ENCODE assay signal across 8 mouse cellular contexts in genomic region chr11:62280675-62281600, GRCm38 (mm10). TPM values are rescaled to one million over a fixed set of nuclear protein-coding genes. Genes with fewer than 3 reads are reported as not detected.
DNase-seq lines count a peak whose midpoint lies in the region; ATAC-seq and TF ChIP-seq lines count a peak whose summit lies in the region.

TSS of gene Zswim7 (minus strand) at chr11:62281375.
TSS of gene Ttc19 (plus strand) at chr11:62281473.

- H3K27me3 ChIP-seq in kidney, embryonic 14.5 days (ENCODE audit: control insufficient read depth, insufficient read depth, low read length) = no peaks in the 10 kb centered on the region
- no peaks in the 10 kb centered on the region for H3K27me3 ChIP-seq in limb, embryonic 15.5 days

- no peak for TF ChIP-seq CTCF in bone marrow macrophage, adult 2 months (IDR thresholded peaks at IDR 0.05; ENCODE audit: low read depth, low read length)
- TF ChIP-seq CTCF in embryonic fibroblast, embryonic 13.5 days (IDR thresholded peaks at IDR 0.05; ENCODE audit: borderline replicate concordance, insufficient read depth, low read length) = no peak

- peak; percentile 96 for DNase-seq in A20 (ENCODE audit: low read depth, low spot score)
- peak; percentile 91 to 92 for DNase-seq in heart, adult 9 months (ENCODE audit: low spot score in 2 of 2)
- peak; percentile 58 to 83 for DNase-seq in monocyte, adult 2 months (ENCODE audit: low read depth in 1 of 2, low spot score in 2 of 2)
- peak; percentile 86 to 88 for DNase-seq in spleen, postnatal 36 days (ENCODE audit: low spot score in 2 of 2)

- 3% methylated on average over 66 of the region's 68 CpGs for WGBS in kidney, embryonic 14.5 days
- under 1% methylated on average over 66 of the region's 68 CpGs for WGBS in limb, embryonic 15.5 days

- peak within 1 kb of the TSS; percentile 85 for H3K9ac ChIP-seq in kidney, embryonic 14.5 days (ENCODE audit: low read depth, low read length)
- H3K9ac ChIP-seq in limb, embryonic 15.5 days = peak within 1 kb of the TSS; percentile 82

- ATAC-seq in kidney, embryonic 14.5 days (ENCODE audit: low FRiP score, low TSS enrichment) = peak; percentile 97
- peak; percentile 96 for ATAC-seq in limb, embryonic 15.5 days (ENCODE audit: insufficient number of reproducible peaks, low FRiP score, low TSS enrichment, low read depth)

- peak within 1 kb of the TSS; percentile 91 for H3K4me3 ChIP-seq in bone marrow macrophage, adult 2 months (ENCODE audit: insufficient read depth, low read length)
- peak within 1 kb of the TSS; percentile 87 for H3K4me3 ChIP-seq in embryonic fibroblast, embryonic 13.5 days (ENCODE audit: insufficient read depth, low read length)
- peak within 1 kb of the TSS; percentile 80 for H3K4me3 ChIP-seq in kidney, embryonic 14.5 days (ENCODE audit: low read length)
- peak within 1 kb of the TSS; percentile 95 for H3K4me3 ChIP-seq in limb, embryonic 15.5 days

- peaks cover 11% of the 10 kb centered on the region; the same call in 1 of the 2 replicates for H3K36me3 ChIP-seq in kidney, embryonic 14.5 days (ENCODE audit: control insufficient read depth, insufficient read depth, low read length)
- H3K36me3 ChIP-seq in limb, embryonic 15.5 days = peaks cover 8% of the 10 kb centered on the region

- H3K4me1 ChIP-seq in bone marrow macrophage, adult 2 months (ENCODE audit: control insufficient read depth, insufficient read depth, low read length) = peaks cover 3% of the 10 kb centered on the region
- H3K4me1 ChIP-seq in embryonic fibroblast, embryonic 13.5 days (ENCODE audit: control insufficient read depth, insufficient read depth, low read length) = peaks cover 9% of the 10 kb centered on the region; the same call in 1 of the 2 replicates
- H3K4me1 ChIP-seq in kidney, embryonic 14.5 days (ENCODE audit: control insufficient read depth, insufficient read depth, low read length) = no peaks in the 10 kb centered on the region
- peaks cover 4% of the 10 kb centered on the region; the same call in 1 of the 2 replicates for H3K4me1 ChIP-seq in limb, embryonic 15.5 days

- H3K4me2 ChIP-seq in kidney, embryonic 14.5 days (replicated peaks; ENCODE audit: low read depth, low read length) = peak within 1 kb of the TSS; percentile 68
- H3K4me2 ChIP-seq in limb, embryonic 15.5 days = peak within 1 kb of the TSS; percentile 56

- H3K27ac ChIP-seq in bone marrow macrophage, adult 2 months (ENCODE audit: insufficient read depth, low read depth, low read length) = peak within 1 kb of the TSS; percentile 81
- peak within 1 kb of the TSS; percentile 72 for H3K27ac ChIP-seq in embryonic fibroblast, embryonic 13.5 days (ENCODE audit: insufficient read depth, low read length)
- peak within 1 kb of the TSS; percentile 86 for H3K27ac ChIP-seq in kidney, embryonic 14.5 days (ENCODE audit: low read depth, low read length)
- H3K27ac ChIP-seq in limb, embryonic 15.5 days = peak within 1 kb of the TSS; percentile 93

- H3K9me3 ChIP-seq in kidney, embryonic 14.5 days (ENCODE audit: control insufficient read depth, low read length) = no peaks in the 10 kb centered on the region
- no peaks in the 10 kb centered on the region for H3K9me3 ChIP-seq in limb, embryonic 15.5 days

- peak; percentile 76; the same call in 1 of the 2 replicates for TF ChIP-seq POLR2A in bone marrow macrophage, adult 2 months (IDR thresholded peaks at IDR 0.05; ENCODE audit: borderline replicate concordance, low read depth, low read length)
- TF ChIP-seq POLR2A in embryonic fibroblast, embryonic 13.5 days (IDR thresholded peaks at IDR 0.05; ENCODE audit: low read depth, low read length) = peak; percentile 92

RNA-seq across cellular contexts. Expression of gene Zswim7, which starts in this region (rescaled TPM):
- polyA plus RNA-seq in bone marrow macrophage, adult 2 months (2012; ENCODE audit: insufficient read depth, insufficient read length, missing spikeins) = 3.8 and 6.9 TPM in 2 replicates
- 14.5 and 16.6 TPM in 2 replicates for polyA plus RNA-seq in embryonic fibroblast, embryonic 13.5 days (2011; ENCODE audit: insufficient read length, low read depth, missing spikeins)
- 24.0 and 30.5 TPM in 2 replicates for polyA plus RNA-seq in kidney, embryonic 14.5 days (2014; fragmentation: Nextera tagmentation; extraction: Ambion mirVana)
- 16.3 and 16.5 TPM in 2 replicates for polyA plus RNA-seq in limb, embryonic 15.5 days (2015; fragmentation: Nextera tagmentation; extraction: Ambion mirVana)

RNA-seq across cellular contexts. Expression of gene Ttc19, which starts in this region (rescaled TPM):
- polyA plus RNA-seq in bone marrow macrophage, adult 2 months (2012; ENCODE audit: insufficient read depth, insufficient read length, missing spikeins) = 5.7 and 6.7 TPM in 2 replicates
- 46.3 and 50.5 TPM in 2 replicates for polyA plus RNA-seq in embryonic fibroblast, embryonic 13.5 days (2011; ENCODE audit: insufficient read length, low read depth, missing spikeins)
- polyA plus RNA-seq in kidney, embryonic 14.5 days (2014; fragmentation: Nextera tagmentation; extraction: Ambion mirVana) = 18.4 and 19.6 TPM in 2 replicates
- polyA plus RNA-seq in limb, embryonic 15.5 days (2015; fragmentation: Nextera tagmentation; extraction: Ambion mirVana) = 17.0 and 19.1 TPM in 2 replicates

Comparison
In these comparisons a context has a peak if more than half of its experiments do, and no peak if none do; other contexts are left out.
1. Peak in every context shown above with its lines: DNase-seq, ATAC-seq, H3K4me3 ChIP-seq and H3K27ac ChIP-seq.